Mouse (Mus musculus): ENCODE data around the gene Cbl. TPM values are rescaled to one million over a fixed set of nuclear protein-coding genes. Genes with fewer than 3 reads are reported as not detected.
"Not testable (repeated sequence)": the region's sequence is repeated elsewhere in the genome, so short reads cannot be mapped to it uniquely, and the experiment has no call there.

Cbl gene
- polyA plus RNA-seq, 1 experiment from 2014 or later = 12.0 TPM

GRCm38 (mm10) chr9:44116182-44116581, 117.7 kb downstream of the Cbl start:
- WGBS = 80% methylated on average over 4 of the region's 4 CpGs
- Histone ChIP-seq H3K4me2 (no peak overlapping the region), H3K9me3 (ENCODE audit: control insufficient read depth, low read length) (no peaks in the 10 kb centered on the region), H3K9ac (ENCODE audit: low read depth, low read length) (no peak overlapping the region), H3K27ac (ENCODE audit: low read depth, low read length) (no peak overlapping the region), H3K4me1 (replicated peaks; ENCODE audit: control insufficient read depth, insufficient read depth, low read length) (no peaks in the 10 kb centered on the region), H3K36me3 (ENCODE audit: control insufficient read depth, insufficient read depth, low read length) (no peaks in the 10 kb centered on the region), H3K27me3 (replicated peaks; ENCODE audit: control insufficient read depth, insufficient read depth, low read length) (no peaks in the 10 kb centered on the region), H3K4me3 (ENCODE audit: low read depth, low read length) (no peak overlapping the region)
- ATAC-seq (replicated peaks; ENCODE audit: low FRiP score) (no peak), DNase-seq (ENCODE audit: low spot score) (no peak)

- no peaks in the 10 kb centered on the region for H3K36me3 ChIP-seq (ENCODE audit: control insufficient read depth, insufficient read depth, low read length)
- no peak overlapping the region for H3K4me2 ChIP-seq
- no peaks in the 10 kb centered on the region for H3K9me3 ChIP-seq (ENCODE audit: control insufficient read depth, low read length)
- H3K4me3 ChIP-seq (ENCODE audit: low read depth, low read length) = no peak overlapping the region
- 85% methylated on average over 9 of the region's 9 CpGs for WGBS
- H3K9ac ChIP-seq (ENCODE audit: low read depth, low read length) = no peak overlapping the region
- ATAC-seq (replicated peaks; ENCODE audit: low FRiP score) (no peak), DNase-seq (ENCODE audit: low spot score) (no peak)
- no peak overlapping the region for H3K27ac ChIP-seq (ENCODE audit: low read depth, low read length)
- peaks cover 1% of the 10 kb centered on the region; the same call in 1 of the 2 replicates for H3K4me1 ChIP-seq (replicated peaks; ENCODE audit: control insufficient read depth, insufficient read depth, low read length)
- no peaks in the 10 kb centered on the region for H3K27me3 ChIP-seq (replicated peaks; ENCODE audit: control insufficient read depth, insufficient read depth, low read length)
Observed at GRCm38 (mm10) chr9:44115599-44115998, 118.2 kb downstream of the Cbl start.

GRCm38 (mm10) chr9:44114453-44114852, 119.4 kb downstream of the Cbl start:
- H3K9me3 ChIP-seq (ENCODE audit: control insufficient read depth, low read length) = no peaks in the 10 kb centered on the region
- no peaks in the 10 kb centered on the region; the same call in 1 of the 2 replicates for H3K36me3 ChIP-seq (ENCODE audit: control insufficient read depth, insufficient read depth, low read length)
- DNase-seq (ENCODE audit: low spot score) = no peak
- ATAC-seq (replicated peaks; ENCODE audit: low FRiP score) = no peak
- 76% methylated on average over 2 of the region's 2 CpGs for WGBS
- H3K4me2 ChIP-seq = no peak overlapping the region
- H3K9ac ChIP-seq (ENCODE audit: low read depth, low read length) = no peak overlapping the region
- H3K4me1 ChIP-seq (replicated peaks; ENCODE audit: control insufficient read depth, insufficient read depth, low read length) = peaks cover 13% of the 10 kb centered on the region
- H3K4me3 ChIP-seq (ENCODE audit: low read depth, low read length) = no peak overlapping the region
- H3K27ac ChIP-seq (ENCODE audit: low read depth, low read length) = no peak overlapping the region
- no peaks in the 10 kb centered on the region for H3K27me3 ChIP-seq (replicated peaks; ENCODE audit: control insufficient read depth, insufficient read depth, low read length)

- ATAC-seq (replicated peaks; ENCODE audit: low FRiP score) = peak; percentile 94
- Histone ChIP-seq H3K36me3 (ENCODE audit: control insufficient read depth, insufficient read depth, low read length) (peaks cover 7% of the 10 kb centered on the region), H3K9me3 (ENCODE audit: control insufficient read depth, low read length) (no peaks in the 10 kb centered on the region), H3K4me1 (replicated peaks; ENCODE audit: control insufficient read depth, insufficient read depth, low read length) (peaks cover 25% of the 10 kb centered on the region), H3K4me3 (ENCODE audit: low read depth, low read length) (peak within 1 kb of the TSS; percentile 82), H3K27ac (ENCODE audit: low read depth, low read length) (peak within 1 kb of the TSS; percentile 30; the same call in 1 of the 2 replicates), H3K27me3 (replicated peaks; ENCODE audit: control insufficient read depth, insufficient read depth, low read length) (no peaks in the 10 kb centered on the region), H3K9ac (ENCODE audit: low read depth, low read length) (peak within 1 kb of the TSS; percentile 85), H3K4me2 (peak within 1 kb of the TSS; percentile 61)
- DNase-seq (ENCODE audit: low spot score) = peak; percentile 89
- under 1% methylated on average over 49 of the region's 51 CpGs for WGBS
Observed at GRCm38 (mm10) chr9:44113105-44113789, 120.6 kb downstream of the Cbl start, which contains the start of the genes Gm49380 and Rnf26. Gene Gm49380 (minus strand): TSS chr9:44113500. Gene Rnf26 (minus strand): TSS chr9:44113517.

GRCm38 (mm10) chr9:44111909-44112308, 121.9 kb downstream of the Cbl start:
- WGBS = 72% methylated on average over 9 of the region's 12 CpGs
- not testable (repeated sequence) for H3K27me3 ChIP-seq (replicated peaks; ENCODE audit: control insufficient read depth, insufficient read depth, low read length); DNase-seq (ENCODE audit: low spot score); H3K27ac ChIP-seq (ENCODE audit: low read depth, low read length); H3K9me3 ChIP-seq (ENCODE audit: control insufficient read depth, low read length); ATAC-seq (replicated peaks; ENCODE audit: low FRiP score); H3K9ac ChIP-seq (ENCODE audit: low read depth, low read length)
- peak overlapping the region; percentile 61 for H3K4me2 ChIP-seq
- peaks cover 38% of the 10 kb centered on the region for H3K4me1 ChIP-seq (replicated peaks; ENCODE audit: control insufficient read depth, insufficient read depth, low read length)
- H3K36me3 ChIP-seq (ENCODE audit: control insufficient read depth, insufficient read depth, low read length) = peaks cover 11% of the 10 kb centered on the region
- 0 out of 2 replicates have a peak overlapping the region, but pooled peaks have one; percentile 10 for H3K4me3 ChIP-seq (ENCODE audit: low read depth, low read length)

GRCm38 (mm10) chr9:44109360-44110095, 124.3 kb downstream of the Cbl start:
- WGBS = 31% methylated on average over 9 of the region's 9 CpGs
- Histone ChIP-seq H3K27me3 (replicated peaks; ENCODE audit: control insufficient read depth, insufficient read depth, low read length) (no peaks in the 10 kb centered on the region), H3K9me3 (ENCODE audit: control insufficient read depth, low read length) (no peaks in the 10 kb centered on the region), H3K4me3 (ENCODE audit: low read depth, low read length) (0 out of 2 replicates have a peak overlapping the region, but pooled peaks have one; percentile 8), H3K9ac (ENCODE audit: low read depth, low read length) (0 out of 2 replicates have a peak overlapping the region, but pooled peaks have one; percentile 22), H3K4me1 (replicated peaks; ENCODE audit: control insufficient read depth, insufficient read depth, low read length) (peaks cover 38% of the 10 kb centered on the region), H3K36me3 (ENCODE audit: control insufficient read depth, insufficient read depth, low read length) (peaks cover 11% of the 10 kb centered on the region), H3K4me2 (peak overlapping the region; percentile 52), H3K27ac (ENCODE audit: low read depth, low read length) (no peak overlapping the region; the same call in 1 of the 2 replicates)
- ATAC-seq (replicated peaks; ENCODE audit: low FRiP score) (no peak), DNase-seq (ENCODE audit: low spot score) (peak; percentile 70)

GRCm38 (mm10) chr9:44108269-44109055, 125.4 kb downstream of the Cbl start:
- H3K4me3 ChIP-seq (ENCODE audit: low read depth, low read length) = 0 out of 2 replicates have a peak overlapping the region, but pooled peaks have one; percentile 4
- 81% methylated on average over 31 of the region's 31 CpGs for WGBS
- no peak for DNase-seq (ENCODE audit: low spot score)
- H3K4me2 ChIP-seq = peak overlapping the region; percentile 52
- no peaks in the 10 kb centered on the region for H3K27me3 ChIP-seq (replicated peaks; ENCODE audit: control insufficient read depth, insufficient read depth, low read length)
- peaks cover 11% of the 10 kb centered on the region for H3K36me3 ChIP-seq (ENCODE audit: control insufficient read depth, insufficient read depth, low read length)
- H3K4me1 ChIP-seq (replicated peaks; ENCODE audit: control insufficient read depth, insufficient read depth, low read length) = peaks cover 38% of the 10 kb centered on the region
- no peak for ATAC-seq (replicated peaks; ENCODE audit: low FRiP score)
- H3K9ac ChIP-seq (ENCODE audit: low read depth, low read length) = no peak overlapping the region
- H3K9me3 ChIP-seq (ENCODE audit: control insufficient read depth, low read length) = no peaks in the 10 kb centered on the region
- H3K27ac ChIP-seq (ENCODE audit: low read depth, low read length) = no peak overlapping the region

GRCm38 (mm10) chr9:44107557-44108179, 126.2 kb downstream of the Cbl start:
- ATAC-seq (replicated peaks; ENCODE audit: low FRiP score) (no peak), DNase-seq (ENCODE audit: low spot score) (no peak)
- Histone ChIP-seq H3K27me3 (replicated peaks; ENCODE audit: control insufficient read depth, insufficient read depth, low read length) (no peaks in the 10 kb centered on the region), H3K27ac (ENCODE audit: low read depth, low read length) (no peak overlapping the region), H3K9ac (ENCODE audit: low read depth, low read length) (no peak overlapping the region), H3K9me3 (ENCODE audit: control insufficient read depth, low read length) (no peaks in the 10 kb centered on the region), H3K36me3 (ENCODE audit: control insufficient read depth, insufficient read depth, low read length) (peaks cover 11% of the 10 kb centered on the region), H3K4me1 (replicated peaks; ENCODE audit: control insufficient read depth, insufficient read depth, low read length) (peaks cover 38% of the 10 kb centered on the region), H3K4me2 (0 out of 2 replicates have a peak overlapping the region, but pooled peaks have one; percentile 9), H3K4me3 (ENCODE audit: low read depth, low read length) (no peak overlapping the region)
- WGBS = 56% methylated on average over 25 of the region's 25 CpGs
